Mouse (Mus musculus) MEL (cell line): ENCODE results near the gene Wrap73. TPM values are rescaled to one million over a fixed set of nuclear protein-coding genes. Genes with fewer than 3 reads are reported as not detected.

ENCODE experiments used
- DNase-seq: peaks from one replicate; pipeline ENCODE4 v3.0.0; 2011; ENCODE audit warnings: low read depth, low spot score
- H3K27ac ChIP-seq: 2 replicates; pipeline ENCODE4 v1.5.1; 2012; ENCODE audit warnings: low read depth, mild to moderate bottlenecking, control low read depth, low read length, moderate library complexity; ENCODE audit not compliant: control insufficient read depth
- H3K27me3 ChIP-seq, 2 experiments: fragments of 150-350 bp in 1 of 2; sonication (generic) in 1 of 2; 2 replicates each; pipeline ENCODE4 v1.6.1; 2012; ENCODE audit warnings: low read length in 2 of 2, mild to moderate bottlenecking in 2 of 2, improper control_type of control experiment in 1 of 2, moderate library complexity in 1 of 2; ENCODE audit not compliant: insufficient read depth in 2 of 2, control insufficient read depth in 1 of 2
- H3K36me3 ChIP-seq, 2 experiments: 2 replicates each; pipeline ENCODE4 v1.6.1; 2012 to 2014; ENCODE audit warnings: low read length in 2 of 2, improper control_type of control experiment in 1 of 2, inconsistent platforms in 1 of 2, mild to moderate bottlenecking in 1 of 2; ENCODE audit not compliant: insufficient read depth in 2 of 2, control insufficient read depth in 1 of 2
- H3K4me1 ChIP-seq, 2 experiments: fragments of 150-350 bp in 1 of 2; sonication (generic) in 1 of 2; 2 replicates each; pipeline ENCODE4 v1.6.1; 2012; ENCODE audit warnings: low read length in 2 of 2, improper control_type of control experiment in 1 of 2, mild to moderate bottlenecking in 1 of 2; ENCODE audit not compliant: insufficient read depth in 2 of 2, control insufficient read depth in 1 of 2
- H3K4me3 ChIP-seq, 2 experiments: fragments of 150-350 bp in 1 of 2; sonication (generic) in 1 of 2; 2 replicates each; pipeline ENCODE4 v1.5.1; 2012; ENCODE audit warnings: low read depth in 2 of 2, low read length in 2 of 2, mild to moderate bottlenecking in 2 of 2, moderate library complexity in 2 of 2, control low read depth in 1 of 2, improper control_type of control experiment in 1 of 2; ENCODE audit not compliant: control insufficient read depth in 1 of 2, insufficient read depth in 1 of 2
- H3K79me2 ChIP-seq: 2 replicates; pipeline ENCODE4 v1.6.1; 2012; ENCODE audit warnings: mild to moderate bottlenecking, low read length, moderate library complexity; ENCODE audit not compliant: control insufficient read depth, poor library complexity, insufficient read depth
- H3K9ac ChIP-seq: 2 replicates; pipeline ENCODE4 v1.6.1; 2012; ENCODE audit warnings: low read depth, mild to moderate bottlenecking, control low read depth, low read length, moderate library complexity; ENCODE audit not compliant: control insufficient read depth, poor library complexity, severe bottlenecking
- H3K9me3 ChIP-seq: fragments of 150-350 bp; sonication (generic); replicated peaks from 2 replicates; pipeline ENCODE4 v1.6.1; 2012; ENCODE audit warnings: mild to moderate bottlenecking, low read length, improper control_type of control experiment, moderate library complexity; ENCODE audit not compliant: insufficient read depth
- CHD1 ChIP-seq: IDR thresholded peaks from 2 replicates; pipeline ENCODE4 v1.6.1; 2012; ENCODE audit warnings: low read depth, mild to moderate bottlenecking, inconsistent platforms, low read length, improper control_type of control experiment
- E2F4 ChIP-seq: IDR thresholded peaks from 2 replicates; pipeline ENCODE4 v1.6.1; 2011; ENCODE audit warnings: low read depth, low read length, improper control_type of control experiment, borderline replicate concordance
- ETS1 ChIP-seq: IDR thresholded peaks from 2 replicates; pipeline ENCODE4 v1.6.1; 2012; ENCODE audit warnings: low read depth, mild to moderate bottlenecking, inconsistent platforms, low read length, improper control_type of control experiment, moderate library complexity
- GABPA ChIP-seq: IDR thresholded peaks from 2 replicates; pipeline ENCODE4 v1.6.1; 2012; ENCODE audit warnings: low read depth, mild to moderate bottlenecking, inconsistent platforms, low read length, improper control_type of control experiment, moderate library complexity
- GATA1 ChIP-seq: IDR thresholded peaks from 2 replicates; pipeline ENCODE4 v1.6.1; 2011; ENCODE audit warnings: low read depth, low read length, improper control_type of control experiment
- KAT2A ChIP-seq: conservative IDR thresholded peaks from 2 replicates; pipeline ENCODE4 v1.6.1; 2012; ENCODE audit warnings: low read depth, low read length, improper control_type of control experiment, inconsistent platforms
- MEF2A ChIP-seq: IDR thresholded peaks from 2 replicates; pipeline ENCODE4 v1.6.1; 2014; ENCODE audit warnings: low read depth, mild to moderate bottlenecking, inconsistent platforms, low read length, improper control_type of control experiment; ENCODE audit not compliant: poor library complexity, insufficient replicate concordance, severe bottlenecking; ENCODE audit errors: extremely low read depth
- MYB ChIP-seq: IDR thresholded peaks from 2 replicates; pipeline ENCODE4 v1.6.1; 2011; ENCODE audit warnings: mild to moderate bottlenecking, low read depth, low read length, improper control_type of control experiment
- NRF1 ChIP-seq: IDR thresholded peaks from 2 replicates; pipeline ENCODE4 v1.6.1; 2014; ENCODE audit warnings: low read depth, mild to moderate bottlenecking, inconsistent platforms, low read length, improper control_type of control experiment, moderate library complexity; ENCODE audit not compliant: poor library complexity, insufficient read depth, severe bottlenecking
- RAD21 ChIP-seq: IDR thresholded peaks from 2 replicates; pipeline ENCODE4 v1.6.1; 2011; ENCODE audit warnings: mild to moderate bottlenecking, low read depth, low read length, improper control_type of control experiment
- SMC3 ChIP-seq: IDR thresholded peaks from 2 replicates; pipeline ENCODE4 v1.6.1; 2011; ENCODE audit warnings: low read depth, low read length, improper control_type of control experiment
- TCF12 ChIP-seq: IDR thresholded peaks from 2 replicates; pipeline ENCODE4 v1.6.1; 2014; ENCODE audit warnings: low read depth, mild to moderate bottlenecking, inconsistent platforms, low read length, improper control_type of control experiment, moderate library complexity
- UBTF ChIP-seq: IDR thresholded peaks from 2 replicates; pipeline ENCODE4 v1.6.1; 2012; ENCODE audit warnings: low read depth, mild to moderate bottlenecking, inconsistent platforms, low read length, improper control_type of control experiment, moderate library complexity, borderline replicate concordance; ENCODE audit not compliant: insufficient read depth
- USF1 ChIP-seq: IDR thresholded peaks from 2 replicates; pipeline ENCODE4 v1.6.1; 2014; ENCODE audit warnings: low read depth, mild to moderate bottlenecking, inconsistent platforms, low read length, improper control_type of control experiment, moderate library complexity
- ZC3H11A ChIP-seq: IDR thresholded peaks from 2 replicates; pipeline ENCODE4 v1.6.1; 2012; ENCODE audit warnings: low read depth, mild to moderate bottlenecking, inconsistent platforms, low read length, improper control_type of control experiment
- ZKSCAN1 ChIP-seq: IDR thresholded peaks from 2 replicates; pipeline ENCODE4 v1.6.1; 2012; ENCODE audit warnings: low read depth, mild to moderate bottlenecking, inconsistent platforms, low read length, improper control_type of control experiment, moderate library complexity
- ZMIZ1 ChIP-seq: IDR thresholded peaks from 2 replicates; pipeline ENCODE4 v1.6.1; 2012; ENCODE audit warnings: low read depth, mild to moderate bottlenecking, inconsistent platforms, low read length, improper control_type of control experiment, moderate library complexity
- ZNF384 ChIP-seq: IDR thresholded peaks from 2 replicates; pipeline ENCODE4 v1.6.1; 2012; ENCODE audit warnings: low read depth, mild to moderate bottlenecking, inconsistent platforms, low read length, improper control_type of control experiment
- polyA plus RNA-seq, 2 experiments: library from polyadenylated mRNA; stranded (reverse) in 1 of 2; unstranded in 1 of 2; fragments of >175 nt in 1 of 2; fragments of >200 nt in 1 of 2; gene quantifications; 2 replicates each; pipeline versions ENCODE4 v1.2.1 to v1.2.4; 2012; ENCODE audit warnings: low replicate concordance in 2 of 2, low read depth in 1 of 2; ENCODE audit not compliant: insufficient read length in 2 of 2, insufficient read depth in 1 of 2, missing spikeins in 1 of 2
- total RNA-seq: library from RNA; depleted of rRNA; stranded (reverse); fragments of 300-350 nt; gene quantifications from 2 replicates; pipeline ENCODE4 v1.2.3, GENCODE M21; 2012

The Wrap73 gene
- total and polyA plus RNA-seq, 3 experiments = 41.7 to 49.7 TPM; not detected in 1

- no peak for TF ChIP-seq CHD1
- no peak for TF ChIP-seq NRF1
- no peak for TF ChIP-seq E2F4
- TF ChIP-seq MEF2A = no peak
- no peak for TF ChIP-seq MYB
- TF ChIP-seq ZNF384 = no peak
- Histone ChIP-seq H3K79me2 (no peaks in the 10 kb centered on the region), H3K36me3 (no peaks in the 10 kb centered on the region), H3K27ac (no peak overlapping the region), H3K9me3 (no peaks in the 10 kb centered on the region), H3K4me1 (no peaks in the 10 kb centered on the region), H3K4me3 (no peak overlapping the region), H3K9ac (no peak overlapping the region), H3K27me3 (no peaks in the 10 kb centered on the region)
- no peak for DNase-seq
Observed at GRCm38 (mm10) chr4:154171151-154171930, 29.2 kb downstream of the Wrap73 start.

DNA sequence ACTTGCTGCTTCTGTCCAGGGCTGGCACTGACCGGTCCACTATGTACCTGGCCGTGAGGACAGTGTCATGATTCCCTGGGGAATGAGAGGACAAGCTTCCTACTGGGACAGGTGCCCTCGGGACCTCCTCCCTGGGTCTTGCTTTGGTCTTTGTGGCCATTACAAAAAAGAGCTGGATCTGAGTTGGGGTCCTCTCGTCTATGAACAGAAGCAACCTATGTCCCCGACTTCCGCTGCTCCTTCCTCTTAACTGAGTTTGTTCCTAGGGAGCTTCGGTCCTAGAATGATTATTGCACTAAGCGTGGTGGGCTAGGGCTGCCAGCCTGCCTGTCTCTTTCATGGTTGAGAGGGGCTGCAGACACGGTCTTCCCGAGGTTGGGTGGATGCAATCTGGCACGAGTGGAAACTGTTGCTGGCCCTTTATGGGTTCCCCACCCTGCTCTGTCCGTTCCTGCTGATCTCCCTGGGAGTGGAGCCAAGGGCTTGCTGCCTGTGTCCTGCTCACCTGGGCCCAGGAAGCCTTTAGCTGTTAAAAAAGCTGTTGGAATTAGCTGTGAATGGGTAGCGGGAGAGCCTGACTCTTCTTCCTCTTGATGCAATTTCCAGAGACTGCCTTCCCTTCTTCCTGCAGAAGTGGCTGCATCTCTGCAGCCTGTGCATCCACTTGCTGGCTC, 29.9 kb downstream of the Wrap73 start:
- TF ChIP-seq USF1 (no peak), SMC3 (no peak), MEF2A (no peak), KAT2A (no peak), GABPA (no peak), ZC3H11A (no peak), RAD21 (no peak), ZKSCAN1 (no peak), GATA1 (no peak), TCF12 (no peak), ETS1 (no peak), UBTF (no peak), ZMIZ1 (no peak)
- Histone ChIP-seq H3K79me2 (no peaks in the 10 kb centered on the region), H3K27me3 (no peaks in the 10 kb centered on the region), H3K9ac (no peak overlapping the region), H3K4me3 (no peak overlapping the region), H3K9me3 (no peaks in the 10 kb centered on the region), H3K4me1 (no peaks in the 10 kb centered on the region), H3K36me3 (no peaks in the 10 kb centered on the region), H3K27ac (no peak overlapping the region)
- DNase-seq = no peak
